Mouse (Mus musculus) midbrain, embryonic 13.5 days (tissue): ENCODE results near the gene Hspb11. TPM values are rescaled to one million over a fixed set of nuclear protein-coding genes. Genes with fewer than 3 reads are reported as not detected.

ENCODE experiments used
- ATAC-seq: fragments of 200-750 bp; cut with Nextera tagmentation; 2 replicates; pipeline ENCODE4 v1.8.0; 2017; ENCODE audit warnings: mild to moderate bottlenecking, moderate TSS enrichment, moderate library complexity
- H3K27ac ChIP-seq: fragments of 300-500 bp; sonication (generic); 2 replicates; pipeline ENCODE4 v1.5.1; 2015; ENCODE audit warnings: inconsistent platforms, mild to moderate bottlenecking, moderate library complexity
- H3K27me3 ChIP-seq: fragments of 300-500 bp; sonication (generic); 2 replicates; pipeline ENCODE4 v1.6.1; 2015; ENCODE audit warnings: mild to moderate bottlenecking, inconsistent platforms
- H3K36me3 ChIP-seq: fragments of 300-500 bp; sonication (generic); 2 replicates; pipeline ENCODE4 v1.6.1; 2015; ENCODE audit warnings: mild to moderate bottlenecking, inconsistent platforms
- H3K4me1 ChIP-seq: fragments of 300-500 bp; sonication (generic); replicated peaks from 2 replicates; pipeline ENCODE4 v1.6.1; 2015; ENCODE audit warnings: inconsistent platforms
- H3K4me2 ChIP-seq: fragments of 300-500 bp; sonication (generic); replicated peaks from 2 replicates; pipeline ENCODE4 v1.6.1; 2015; ENCODE audit warnings: moderate library complexity, mild to moderate bottlenecking, inconsistent platforms
- H3K4me3 ChIP-seq: fragments of 300-500 bp; sonication (generic); replicated peaks from 2 replicates; pipeline ENCODE4 v1.5.1; 2015; ENCODE audit warnings: mild to moderate bottlenecking, inconsistent platforms
- H3K9ac ChIP-seq: fragments of 300-500 bp; sonication (generic); replicated peaks from 2 replicates; pipeline ENCODE4 v1.6.1; 2015; ENCODE audit warnings: mild to moderate bottlenecking, inconsistent platforms
- H3K9me3 ChIP-seq: fragments of 300-500 bp; sonication (generic); 2 replicates; pipeline ENCODE4 v1.6.1; 2016; ENCODE audit warnings: mild to moderate bottlenecking, inconsistent platforms
- WGBS: fragments of 180-500 bp; shearing (Covaris S2); methylation state at CpG from one replicate; pipeline ENCODE4 v1.1.7; 2015; 5-methylcytosine and 5-hydroxymethylcytosine counted together
- polyA plus RNA-seq: library from polyadenylated mRNA; unstranded; fragments of >200 nt; fragmentation: Nextera tagmentation; extraction: Ambion mirVana; gene quantifications from 2 replicates; pipeline ENCODE4 v1.2.1, GENCODE M21; 2015

Gene Hspb11
- polyA plus RNA-seq, 1 experiment from 2014 or later: 34.9 TPM

- H3K4me1 ChIP-seq: no peaks in the 10 kb centered on the region
- H3K9ac ChIP-seq: no peak overlapping the region
- H3K36me3 ChIP-seq: peaks cover 56% of the 10 kb centered on the region
- no peaks in the 10 kb centered on the region for H3K27me3 ChIP-seq
- no peaks in the 10 kb centered on the region for H3K9me3 ChIP-seq
- 42% methylated on average over 3 of the region's 3 CpGs for WGBS
- no peak for ATAC-seq
- H3K27ac ChIP-seq: no peak overlapping the region
- H3K4me3 ChIP-seq: no peak overlapping the region
- no peak overlapping the region for H3K4me2 ChIP-seq
Observed at GRCm38 (mm10) chr4:107232219-107232618, 21.2 kb upstream of the Hspb11 start.

DNA sequence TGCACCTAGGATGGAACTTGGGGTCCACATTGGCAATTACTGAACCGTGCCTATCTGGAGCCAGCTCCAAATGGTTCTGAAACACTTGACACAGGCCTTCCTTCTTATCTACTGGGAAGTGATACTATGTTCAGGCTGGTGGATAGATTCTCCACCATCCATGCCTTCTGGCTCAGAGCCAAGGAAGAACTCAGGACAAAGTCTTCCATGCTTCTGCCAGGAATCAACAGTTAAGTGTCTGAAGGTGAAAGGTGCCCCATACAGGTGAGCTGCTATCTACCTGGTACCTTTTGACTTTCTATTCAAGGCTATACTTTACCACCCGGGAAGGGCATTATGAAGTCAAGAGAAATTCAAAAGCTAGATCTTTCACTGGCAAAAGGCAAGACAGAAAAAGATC lies 15.1 kb upstream of the Hspb11 start:
- Histone ChIP-seq H3K4me3 (no peak overlapping the region), H3K9ac (no peak overlapping the region), H3K4me1 (no peaks in the 10 kb centered on the region), H3K36me3 (peaks cover 88% of the 10 kb centered on the region), H3K9me3 (no peaks in the 10 kb centered on the region), H3K27ac (no peak overlapping the region), H3K27me3 (no peaks in the 10 kb centered on the region), H3K4me2 (no peak overlapping the region)
- WGBS: 94% methylated on average over 2 of the region's 2 CpGs
- no peak for ATAC-seq

GRCm38 (mm10) chr4:107240196-107240595 lies 13.2 kb upstream of the Hspb11 start:
- H3K36me3 ChIP-seq: peaks cover 69% of the 10 kb centered on the region
- no peaks in the 10 kb centered on the region for H3K27me3 ChIP-seq

GRCm38 (mm10) chr4:107243365-107244333 lies 9.7 kb upstream of the Hspb11 start:
- no peak for ATAC-seq
- H3K9ac ChIP-seq: no peak overlapping the region
- H3K4me2 ChIP-seq: no peak overlapping the region
- peak overlapping the region; percentile 30; the same call in 1 of the 2 replicates for H3K27ac ChIP-seq
- no peaks in the 10 kb centered on the region for H3K9me3 ChIP-seq
- H3K27me3 ChIP-seq: no peaks in the 10 kb centered on the region
- H3K4me1 ChIP-seq: peaks cover 14% of the 10 kb centered on the region
- no peak overlapping the region for H3K4me3 ChIP-seq
- 61% methylated on average over 6 of the region's 6 CpGs for WGBS
- peaks cover 46% of the 10 kb centered on the region for H3K36me3 ChIP-seq

More at GRCm38 (mm10) chr4:107240196-107240595, 13.2 kb upstream of the Hspb11 start:
- Histone ChIP-seq H3K4me1 (peaks cover 10% of the 10 kb centered on the region), H3K4me2 (no peak overlapping the region), H3K9me3 (no peaks in the 10 kb centered on the region), H3K4me3 (no peak overlapping the region), H3K9ac (no peak overlapping the region), H3K27ac (no peak overlapping the region)
- no peak for ATAC-seq
- 98% methylated on average over 6 of the region's 6 CpGs for WGBS

DNA sequence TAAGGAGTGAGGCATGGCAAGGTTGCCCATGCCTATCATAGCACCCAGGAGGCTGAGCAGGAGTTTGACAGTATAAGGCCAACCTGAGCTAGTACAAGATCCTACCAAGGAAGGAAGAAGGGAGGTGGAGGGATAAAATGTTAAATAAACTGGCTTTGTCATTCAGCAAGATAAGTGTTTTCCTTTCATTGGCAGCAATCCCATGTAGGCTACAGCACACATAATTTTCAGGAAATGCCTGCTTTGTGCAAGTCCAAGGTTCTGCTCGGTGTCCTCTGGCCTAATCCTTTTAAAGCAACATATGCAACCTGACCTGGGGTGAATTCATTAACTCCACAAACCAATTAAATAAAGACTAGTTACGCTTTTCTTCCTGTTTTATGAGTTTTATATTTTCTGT lies 8.0 kb upstream of the Hspb11 start:
- no peak overlapping the region for H3K9ac ChIP-seq
- ATAC-seq: no peak
- H3K4me2 ChIP-seq: no peak overlapping the region

DNA sequence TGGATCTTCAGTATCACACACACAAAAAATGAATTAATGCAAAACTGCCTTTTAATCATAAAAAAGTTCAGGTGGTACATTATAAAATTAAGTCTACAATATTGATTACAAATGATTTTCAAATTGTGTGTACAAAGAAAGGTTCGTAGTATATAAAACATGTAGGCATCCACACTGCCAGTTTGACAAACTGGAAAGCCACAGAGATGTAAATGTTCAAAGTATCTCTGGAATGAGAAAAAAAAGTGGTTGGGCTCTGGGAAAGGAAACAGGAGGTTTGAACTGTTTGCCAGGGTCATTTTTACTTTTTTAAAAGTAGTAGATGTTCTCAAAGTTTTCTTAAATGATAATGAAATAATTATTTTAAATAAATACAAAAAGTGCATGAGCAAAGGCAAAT lies 7.4 kb upstream of the Hspb11 start:
- H3K27me3 ChIP-seq: no peaks in the 10 kb centered on the region
- peaks cover 28% of the 10 kb centered on the region for H3K4me1 ChIP-seq
- peaks cover 23% of the 10 kb centered on the region for H3K36me3 ChIP-seq
- whole genome bisulfite sequencing: 92% methylated on average over 1 of the region's 1 CpGs
- H3K4me2 ChIP-seq: no peak overlapping the region
- H3K9me3 ChIP-seq: no peaks in the 10 kb centered on the region
- H3K9ac ChIP-seq: no peak overlapping the region
- no peak overlapping the region for H3K27ac ChIP-seq
- H3K4me3 ChIP-seq: no peak overlapping the region
- ATAC-seq: no peak

More for the DNA sequence above, 8.0 kb upstream of the Hspb11 start:
- Histone ChIP-seq H3K4me3 (no peak overlapping the region), H3K27ac (no peak overlapping the region), H3K4me1 (peaks cover 26% of the 10 kb centered on the region), H3K27me3 (no peaks in the 10 kb centered on the region), H3K9me3 (no peaks in the 10 kb centered on the region), H3K36me3 (peaks cover 30% of the 10 kb centered on the region)
- whole genome bisulfite sequencing: 47% methylated on average over 2 of the region's 2 CpGs

- Histone ChIP-seq H3K4me1 (peaks cover 34% of the 10 kb centered on the region), H3K9ac (no peak overlapping the region), H3K4me3 (no peak overlapping the region), H3K27ac (no peak overlapping the region), H3K36me3 (peaks cover 15% of the 10 kb centered on the region), H3K9me3 (no peaks in the 10 kb centered on the region), H3K27me3 (no peaks in the 10 kb centered on the region), H3K4me2 (no peak overlapping the region)
- ATAC-seq: no peak
- 86% methylated on average over 9 of the region's 9 CpGs for WGBS
Observed at GRCm38 (mm10) chr4:107247110-107247509, 6.3 kb upstream of the Hspb11 start.

DNA sequence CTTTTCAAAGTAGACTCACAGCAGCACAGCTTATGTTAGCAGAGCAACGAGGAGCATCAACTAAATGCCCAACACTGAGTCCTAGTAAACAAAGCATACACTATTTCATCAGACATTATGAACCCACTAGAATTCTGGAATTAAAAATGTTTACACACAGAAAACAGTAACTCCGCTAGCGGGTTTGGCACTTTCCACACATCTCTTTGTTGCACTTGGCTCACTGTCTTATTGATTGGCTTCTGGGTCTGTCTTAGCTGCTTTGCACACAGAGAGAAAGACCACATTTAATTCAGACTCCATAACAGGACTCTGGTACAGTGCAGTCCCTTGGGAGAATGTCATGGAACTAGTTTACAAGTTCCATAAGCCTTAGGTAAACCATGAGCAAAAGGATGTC lies 5.3 kb upstream of the Hspb11 start:
- H3K4me1 ChIP-seq: peaks cover 40% of the 10 kb centered on the region
- H3K4me2 ChIP-seq: no peak overlapping the region
- no peaks in the 10 kb centered on the region for H3K9me3 ChIP-seq
- 94% methylated on average over 3 of the region's 3 CpGs for WGBS
- H3K4me3 ChIP-seq: no peak overlapping the region
- no peaks in the 10 kb centered on the region for H3K27me3 ChIP-seq
- no peak overlapping the region for H3K9ac ChIP-seq
- H3K36me3 ChIP-seq: peaks cover 9% of the 10 kb centered on the region
- no peak overlapping the region for H3K27ac ChIP-seq
- no peak for ATAC-seq

DNA sequence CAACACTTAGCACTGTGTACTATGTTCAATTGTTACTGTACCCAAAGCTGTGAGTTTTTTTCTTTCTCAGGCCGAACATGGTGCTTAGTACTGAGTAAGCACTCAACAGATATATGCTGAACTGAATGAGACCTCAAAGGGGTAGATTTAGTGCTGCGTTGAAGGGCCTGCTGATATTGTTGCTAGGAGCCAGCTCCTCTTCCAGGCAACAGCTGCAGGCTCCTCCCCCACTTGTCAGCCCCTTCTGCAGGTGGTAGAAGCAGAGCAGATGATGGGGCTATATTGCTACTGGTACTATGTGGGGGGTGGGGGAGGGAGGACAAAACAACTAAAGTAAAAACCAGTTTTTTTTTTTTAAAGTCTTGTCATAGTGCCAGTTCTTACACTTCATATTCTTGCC lies 3.9 kb upstream of the Hspb11 start:
- H3K27ac ChIP-seq: peak overlapping the region; percentile 36; the same call in 1 of the 2 replicates
- no peaks in the 10 kb centered on the region for H3K9me3 ChIP-seq
- H3K36me3 ChIP-seq: peaks cover 8% of the 10 kb centered on the region; the same call in 1 of the 2 replicates
- H3K4me2 ChIP-seq: peak overlapping the region; percentile 5; the same call in 1 of the 2 replicates
- H3K27me3 ChIP-seq: no peaks in the 10 kb centered on the region
- H3K9ac ChIP-seq: no peak overlapping the region
- no peak overlapping the region for H3K4me3 ChIP-seq
- H3K4me1 ChIP-seq: peaks cover 35% of the 10 kb centered on the region
- no peak for ATAC-seq
- whole genome bisulfite sequencing: 45% methylated on average over 2 of the region's 2 CpGs

DNA sequence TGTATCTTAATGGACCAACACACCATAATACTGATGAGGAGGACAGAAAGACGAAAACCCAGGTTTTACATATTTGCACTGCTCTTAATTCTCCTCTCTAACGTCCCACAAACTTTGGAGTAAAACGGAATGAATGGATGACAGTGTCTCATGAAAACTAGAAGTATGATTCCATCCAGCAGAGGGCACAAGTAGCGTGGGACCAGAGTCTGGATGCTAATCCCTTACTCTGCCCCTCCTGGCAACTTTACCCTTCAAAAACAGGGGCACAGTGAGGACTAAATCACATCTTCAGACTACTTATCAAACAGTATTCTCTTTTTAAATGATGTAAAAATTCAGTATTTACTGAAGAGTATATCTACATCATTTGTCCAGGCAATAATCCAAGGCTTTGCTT lies 2.9 kb upstream of the Hspb11 start:
- H3K4me1 ChIP-seq: peaks cover 32% of the 10 kb centered on the region
- H3K9me3 ChIP-seq: no peaks in the 10 kb centered on the region
- no peak overlapping the region for H3K4me2 ChIP-seq
- H3K9ac ChIP-seq: no peak overlapping the region
- peaks cover 8% of the 10 kb centered on the region; the same call in 1 of the 2 replicates for H3K36me3 ChIP-seq
- H3K27me3 ChIP-seq: no peaks in the 10 kb centered on the region
- H3K27ac ChIP-seq: no peak overlapping the region
- H3K4me3 ChIP-seq: no peak overlapping the region
- WGBS: 31% methylated on average over 4 of the region's 4 CpGs
- ATAC-seq: no peak

GRCm38 (mm10) chr4:107252522-107252921 lies 871 bp upstream of the Hspb11 start:
- peak overlapping the region; percentile 75 for H3K4me3 ChIP-seq
- H3K9me3 ChIP-seq: no peaks in the 10 kb centered on the region
- H3K4me1 ChIP-seq: peaks cover 32% of the 10 kb centered on the region
- H3K27me3 ChIP-seq: no peaks in the 10 kb centered on the region
- H3K4me2 ChIP-seq: peak overlapping the region; percentile 67
- peak overlapping the region; percentile 84 for H3K9ac ChIP-seq
- no peak for ATAC-seq
- 1% methylated on average over 11 of the region's 11 CpGs for WGBS
- H3K36me3 ChIP-seq: no peaks in the 10 kb centered on the region
- H3K27ac ChIP-seq: no peak overlapping the region

- Histone ChIP-seq H3K9me3 (no peaks in the 10 kb centered on the region), H3K4me2 (peak overlapping the region; percentile 67), H3K4me3 (peak overlapping the region; percentile 75), H3K27ac (peak overlapping the region; percentile 85), H3K27me3 (no peaks in the 10 kb centered on the region), H3K36me3 (no peaks in the 10 kb centered on the region), H3K9ac (peak overlapping the region; percentile 84), H3K4me1 (peaks cover 24% of the 10 kb centered on the region)
- WGBS: 23% methylated on average over 3 of the region's 3 CpGs
- no peak for ATAC-seq
Observed at GRCm38 (mm10) chr4:107254414-107254813, 1.0 kb downstream of the Hspb11 start.
